In the genomic region with DNA sequence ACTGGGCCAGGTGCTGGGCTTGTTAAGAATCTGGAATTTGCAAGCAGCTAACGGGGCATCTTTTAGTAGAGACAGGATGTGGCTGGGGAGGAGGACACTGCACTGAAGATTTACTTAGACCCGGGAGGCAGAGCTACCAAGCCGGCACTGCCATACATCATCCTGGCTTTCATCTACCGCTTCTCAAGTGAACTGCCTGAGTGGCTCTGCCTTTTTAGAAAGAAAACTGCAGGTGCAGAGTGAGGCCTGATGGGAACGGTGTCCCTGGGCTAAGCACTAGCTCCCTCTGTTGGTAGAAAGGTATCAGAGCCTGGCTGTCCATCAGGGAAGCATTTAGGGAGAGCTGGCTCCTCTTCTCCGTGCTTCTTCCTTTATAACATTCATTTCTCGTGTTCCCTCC, we compare ENCODE assay signal across 9 mouse cellular contexts. TPM values are rescaled to one million over a fixed set of nuclear protein-coding genes. Genes with fewer than 3 reads are reported as not detected.
DNase-seq lines count a peak whose midpoint lies in the region; ATAC-seq lines count a peak whose summit lies in the region.
"Had no signal": no experiment of that assay in that cellular context is flagged by ENCODE, and none has a peak within 500 bp of the region (broad histone marks: within the 10 kb centered on the region; RNA-seq: fewer than 3 reads in every experiment).

No protein-coding gene starts in this region.

- no peaks in the 10 kb centered on the region for H3K36me3 ChIP-seq in embryonic facial prominence, embryonic 11.5 days (replicated peaks; ENCODE audit: control insufficient read depth, insufficient read depth, low read depth, low read length)
- peaks cover 79% of the 10 kb centered on the region for H3K36me3 ChIP-seq in embryonic facial prominence, embryonic 10.5 days (replicated peaks)

- H3K4me3 ChIP-seq in embryonic facial prominence, embryonic 11.5 days (ENCODE audit: low read depth, low read length): no peak overlapping the region
- no peak overlapping the region for H3K4me3 ChIP-seq in embryonic facial prominence, embryonic 10.5 days
- H3K4me3 ChIP-seq: megakaryocyte, embryonic 14.5 days had no signal

- no peak overlapping the region for H3K4me2 ChIP-seq in embryonic facial prominence, embryonic 11.5 days (ENCODE audit: low read depth, low read length)

- 34% methylated on average over 7 of the region's 7 CpGs for WGBS in embryonic facial prominence, embryonic 11.5 days
- WGBS in embryonic facial prominence, embryonic 10.5 days: 35% methylated on average over 7 of the region's 7 CpGs

- no peaks in the 10 kb centered on the region for H3K27me3 ChIP-seq in embryonic facial prominence, embryonic 11.5 days (ENCODE audit: control insufficient read depth, insufficient read depth, low read length)
- H3K27me3 ChIP-seq in embryonic facial prominence, embryonic 10.5 days (replicated peaks; ENCODE audit: low read depth, poor library complexity, severe bottlenecking): no peaks in the 10 kb centered on the region
- H3K27me3 ChIP-seq: megakaryocyte, embryonic 14.5 days had no signal

- H3K9ac ChIP-seq in embryonic facial prominence, embryonic 11.5 days (replicated peaks; ENCODE audit: low read length): no peak overlapping the region

- no peak overlapping the region for H3K27ac ChIP-seq in embryonic facial prominence, embryonic 11.5 days (replicated peaks; ENCODE audit: low read depth, low read length)
- no peak overlapping the region for H3K27ac ChIP-seq in embryonic facial prominence, embryonic 10.5 days (replicated peaks)

- DNase-seq in embryonic facial prominence, embryonic 11.5 days (ENCODE audit: low spot score): peak; percentile 70
- no peak for DNase-seq in embryonic facial prominence, embryonic 10.5 days (ENCODE audit: low spot score)
- DNase-seq in 416B (ENCODE audit: low read depth): peak; percentile 42
- DNase-seq in brain, adult 2 months (ENCODE audit: low read depth, low spot score): peak; percentile 92
- peak; percentile 58 for DNase-seq in lung, postnatal 10 days
- peak; percentile 81 for DNase-seq in thymus, postnatal 14 days
- DNase-seq in heart, adult 8-10 months (ENCODE audit: low spot score): no peak

- H3K9me3 ChIP-seq in embryonic facial prominence, embryonic 11.5 days (replicated peaks; ENCODE audit: control insufficient read depth, low read length): no peaks in the 10 kb centered on the region
- no peaks in the 10 kb centered on the region for H3K9me3 ChIP-seq in embryonic facial prominence, embryonic 10.5 days
- H3K9me3 ChIP-seq: megakaryocyte, embryonic 14.5 days had no signal

- ATAC-seq in embryonic facial prominence, embryonic 11.5 days (replicated peaks; ENCODE audit: insufficient number of reproducible peaks, low FRiP score, low TSS enrichment, low read depth): no peak
- ATAC-seq in erythroid progenitor cell, adult 5-6 weeks (replicated peaks; ENCODE audit: low FRiP score, poor library complexity, severe bottlenecking): peak; percentile 74

- no peaks in the 10 kb centered on the region for H3K4me1 ChIP-seq in embryonic facial prominence, embryonic 11.5 days (ENCODE audit: control insufficient read depth, insufficient read depth, low read length)
- no peaks in the 10 kb centered on the region for H3K4me1 ChIP-seq in embryonic facial prominence, embryonic 10.5 days

RNA-seq across cellular contexts. Expression of a gene that starts 25.3 kb away (rescaled TPM):
- polyA plus RNA-seq in embryonic facial prominence, embryonic 11.5 days (2014; fragmentation: Nextera tagmentation; extraction: Ambion mirVana): 11.6 and 12.4 TPM in 2 replicates
- 13.3 and 14.5 TPM in 2 replicates for polyA plus RNA-seq in embryonic facial prominence, embryonic 10.5 days (2016; fragmentation: Nextera tagmentation; extraction: Ambion mirVana)
- total RNA-seq in erythroid progenitor cell, adult 5-6 weeks (2015; ENCODE audit: low replicate concordance): 32.3 and 58.4 TPM in 2 replicates
- total RNA-seq in erythroid progenitor cell, adult 5-6 weeks (2017; ENCODE audit: low replicate concordance): 43.8 and 53.9 TPM in 2 replicates
- total RNA-seq in heart, adult 8-10 months (2022): 10 to 100 TPM; 28.6 to 37.3 (median 31.7) TPM

RNA-seq across cellular contexts. Expression of a gene that starts 25.7 kb away (rescaled TPM):
- 0.20 TPM in 1 of 2 replicates, not detected in the other for polyA plus RNA-seq in embryonic facial prominence, embryonic 11.5 days (2014; fragmentation: Nextera tagmentation; extraction: Ambion mirVana)
- polyA plus RNA-seq in embryonic facial prominence, embryonic 10.5 days (2016; fragmentation: Nextera tagmentation; extraction: Ambion mirVana): 0.16 TPM in 1 of 2 replicates, not detected in the other
- not detected in 2 replicates for total RNA-seq in erythroid progenitor cell, adult 5-6 weeks (2015; ENCODE audit: low replicate concordance)
- total RNA-seq in erythroid progenitor cell, adult 5-6 weeks (2017; ENCODE audit: low replicate concordance): not detected in 2 replicates
- total RNA-seq in heart, adult 8-10 months (2022): under 1 TPM in 2 of 4 experiments, not detected in 2; 0.14 to 0.19 TPM

RNA-seq across cellular contexts. Expression of a gene that starts 29.8 kb away (rescaled TPM):
- polyA plus RNA-seq in embryonic facial prominence, embryonic 11.5 days (2014; fragmentation: Nextera tagmentation; extraction: Ambion mirVana): 3.7 and 5.3 TPM in 2 replicates
- polyA plus RNA-seq in embryonic facial prominence, embryonic 10.5 days (2016; fragmentation: Nextera tagmentation; extraction: Ambion mirVana): 3.7 and 4.0 TPM in 2 replicates
- not detected in 2 replicates for total RNA-seq in erythroid progenitor cell, adult 5-6 weeks (2015; ENCODE audit: low replicate concordance)
- total RNA-seq in erythroid progenitor cell, adult 5-6 weeks (2017; ENCODE audit: low replicate concordance): not detected in 2 replicates
- 10 to 100 TPM; 23.4 to 29.9 (median 28.1) TPM for total RNA-seq in heart, adult 8-10 months (2022)

RNA-seq across cellular contexts. Expression of a gene that starts 30.7 kb away (rescaled TPM):
- 0.28 and 0.39 TPM in 2 replicates for polyA plus RNA-seq in embryonic facial prominence, embryonic 11.5 days (2014; fragmentation: Nextera tagmentation; extraction: Ambion mirVana)
- polyA plus RNA-seq in embryonic facial prominence, embryonic 10.5 days (2016; fragmentation: Nextera tagmentation; extraction: Ambion mirVana): 0.23 and 0.31 TPM in 2 replicates
- total RNA-seq in erythroid progenitor cell, adult 5-6 weeks (2015; ENCODE audit: low replicate concordance): not detected in 2 replicates
- not detected in 2 replicates for total RNA-seq in erythroid progenitor cell, adult 5-6 weeks (2017; ENCODE audit: low replicate concordance)
- total RNA-seq in heart, adult 8-10 months (2022): 1 to 10 TPM; 1.1 to 2.9 (median 1.5) TPM

RNA-seq across cellular contexts. Expression of a gene that starts 44.8 kb away (rescaled TPM):
- 64.8 and 69.3 TPM in 2 replicates for polyA plus RNA-seq in embryonic facial prominence, embryonic 11.5 days (2014; fragmentation: Nextera tagmentation; extraction: Ambion mirVana)
- polyA plus RNA-seq in embryonic facial prominence, embryonic 10.5 days (2016; fragmentation: Nextera tagmentation; extraction: Ambion mirVana): 66.4 and 68.4 TPM in 2 replicates
- not detected in 2 replicates for total RNA-seq in erythroid progenitor cell, adult 5-6 weeks (2015; ENCODE audit: low replicate concordance)
- not detected in 2 replicates for total RNA-seq in erythroid progenitor cell, adult 5-6 weeks (2017; ENCODE audit: low replicate concordance)
- total RNA-seq in heart, adult 8-10 months (2022): 10 to 100 TPM; 60.8 to 93.6 (median 83.9) TPM

Comparison
In these comparisons a context has a peak if more than half of its experiments do, and no peak if none do; other contexts are left out.
1. DNase-seq: peak in embryonic facial prominence, embryonic 11.5 days (single experiment), 416B (single experiment), brain, adult 2 months (single experiment), lung, postnatal 10 days (single experiment) and thymus, postnatal 14 days (single experiment); none in embryonic facial prominence, embryonic 10.5 days (single experiment) and heart, adult 8-10 months (single experiment).
2. RNA of a gene that starts 29.8 kb away (total RNA-seq): 23.4 to 29.9 TPM in heart, adult 8-10 months; not detected in erythroid progenitor cell, adult 5-6 weeks; every median in the first group is over 10 times any median in the second.